In the genomic region with DNA sequence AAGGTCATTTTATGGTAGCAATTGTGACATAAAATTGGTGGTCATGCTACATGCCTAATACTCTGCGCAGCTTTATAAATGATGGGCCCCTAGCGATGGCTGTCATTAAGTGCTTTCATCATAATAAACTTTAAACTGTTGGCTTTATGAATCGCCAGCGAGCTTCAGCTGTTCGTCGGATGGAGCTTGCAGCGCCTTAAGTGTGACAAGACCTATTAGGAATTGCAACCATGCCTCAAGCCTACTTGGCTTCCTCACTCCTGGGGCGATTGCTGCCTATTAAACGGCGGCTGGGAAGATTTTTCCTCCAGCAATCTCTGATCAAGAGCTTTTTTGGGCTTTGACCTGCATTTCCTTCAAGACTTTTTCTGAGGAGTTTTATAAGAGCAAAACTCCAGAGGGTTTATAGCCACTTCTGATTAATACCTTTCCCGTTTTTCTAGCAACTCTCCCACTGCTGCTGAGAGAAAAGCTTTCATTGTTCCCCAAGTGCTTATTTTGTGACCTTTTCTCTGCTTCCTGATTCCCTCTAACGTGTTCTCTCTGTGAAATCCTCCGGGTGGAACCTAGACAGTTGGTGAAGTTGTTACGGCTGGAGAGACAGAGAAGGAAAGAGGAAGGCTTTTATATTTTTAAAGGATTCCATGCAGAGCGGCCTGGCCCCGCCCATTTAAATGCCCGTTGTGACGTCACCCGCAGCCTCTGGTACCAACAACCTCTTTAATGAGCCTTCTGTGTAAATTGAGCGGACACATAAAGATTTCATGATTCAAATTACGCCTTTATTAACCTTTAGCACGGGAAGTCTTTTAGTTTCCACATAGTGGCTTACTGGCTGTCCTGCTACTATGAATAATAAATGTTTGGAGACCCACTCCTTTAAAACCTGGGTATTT, we compare ENCODE assay signal across 8 mouse cellular contexts.
DNase-seq lines count a peak whose midpoint lies in the region; ATAC-seq lines count a peak whose summit lies in the region.
"Had no signal": no experiment of that assay in that cellular context is flagged by ENCODE, and none has a peak within 500 bp of the region (broad histone marks: within the 10 kb centered on the region; RNA-seq: fewer than 3 reads in every experiment).

No protein-coding gene starts in this region.

- H3K27me3 ChIP-seq in embryonic facial prominence, embryonic 13.5 days, result peaks cover 99% of the 10 kb centered on the region
- H3K27me3 ChIP-seq in neural tube, embryonic 11.5 days (ENCODE audit: control insufficient read depth, insufficient read depth, low read length), result peaks cover 98% of the 10 kb centered on the region

- H3K4me3 ChIP-seq in embryonic facial prominence, embryonic 13.5 days, result peak overlapping the region; percentile 3; the same call in 1 of the 2 replicates
- H3K4me3 ChIP-seq in neural tube, embryonic 11.5 days (ENCODE audit: low read depth, low read length), result no peak overlapping the region

- ATAC-seq in embryonic facial prominence, embryonic 13.5 days (ENCODE audit: insufficient number of reproducible peaks, insufficient read depth, low FRiP score, low TSS enrichment, low read depth), result no peak
- ATAC-seq in neural tube, embryonic 11.5 days (ENCODE audit: insufficient read depth, low FRiP score, low TSS enrichment), result no peak

- no peaks in the 10 kb centered on the region for H3K36me3 ChIP-seq in embryonic facial prominence, embryonic 13.5 days
- no peaks in the 10 kb centered on the region for H3K36me3 ChIP-seq in neural tube, embryonic 11.5 days (ENCODE audit: control insufficient read depth, insufficient read depth, low read length)

- peaks cover 19% of the 10 kb centered on the region for H3K4me1 ChIP-seq in embryonic facial prominence, embryonic 13.5 days
- 0 out of 2 replicates have a peak, but pooled peaks cover 3% of the 10 kb centered on the region for H3K4me1 ChIP-seq in neural tube, embryonic 11.5 days (ENCODE audit: control insufficient read depth, insufficient read depth, low read length)

- DNase-seq in lung, postnatal 36 days, result peak; percentile 15
- no peak for DNase-seq in lung, postnatal 25 days (ENCODE audit: low spot score)
- peak; percentile 19 to 32 for DNase-seq in kidney, adult 8-10 months
- peak; percentile 33 for DNase-seq in neural tube, embryonic 11.5 days (ENCODE audit: low spot score)
- no peak for DNase-seq in yolk sac, embryonic 10.5 days (ENCODE audit: low spot score)
- DNase-seq in cerebellum, adult 18-20 months, result no peak
- DNase-seq: lung, postnatal 4 days had no signal

- no peak overlapping the region for H3K9ac ChIP-seq in embryonic facial prominence, embryonic 13.5 days
- H3K9ac ChIP-seq in neural tube, embryonic 11.5 days (ENCODE audit: low read length), result no peak overlapping the region

- H3K27ac ChIP-seq in embryonic facial prominence, embryonic 13.5 days, result no peak overlapping the region
- no peak overlapping the region for H3K27ac ChIP-seq in neural tube, embryonic 11.5 days (ENCODE audit: low read depth, low read length)

- no peaks in the 10 kb centered on the region for H3K9me3 ChIP-seq in embryonic facial prominence, embryonic 13.5 days
- H3K9me3 ChIP-seq in neural tube, embryonic 11.5 days (ENCODE audit: control insufficient read depth, low read length), result no peaks in the 10 kb centered on the region

- 10% methylated on average over 22 of the region's 22 CpGs for WGBS in embryonic facial prominence, embryonic 13.5 days
- 8% methylated on average over 22 of the region's 22 CpGs for WGBS in neural tube, embryonic 11.5 days

- peak overlapping the region; percentile 19 for H3K4me2 ChIP-seq in embryonic facial prominence, embryonic 13.5 days
- no peak overlapping the region for H3K4me2 ChIP-seq in neural tube, embryonic 11.5 days (ENCODE audit: low read depth)

Comparison
In these comparisons a context has a peak if more than half of its experiments do, and no peak if none do; other contexts are left out.
1. DNase-seq: peak in lung, postnatal 36 days (single experiment), kidney, adult 8-10 months (2 of 2) and neural tube, embryonic 11.5 days (single experiment); none in lung, postnatal 25 days (single experiment), yolk sac, embryonic 10.5 days (single experiment) and cerebellum, adult 18-20 months (0 of 2).